Mouse (Mus musculus) heart, adult 11 months (tissue): ENCODE measurements at regions not wholly inside any gene's neighbourhood (a gene's known extent, or its start where the extent isn't known, plus 50 kb on each side); places are given as distances from the start of the nearest gene placed in this dataset.

ENCODE experiments used
- DNase-seq: peaks from one replicate; pipeline ENCODE4 v3.0.0; 2022

- no peak for DNase-seq
Measured at GRCm38 (mm10) chr2:123506162-123506561, 583.6 kb upstream of the Sema6d start.

GRCm38 (mm10) chr2:123507095-123507494, 582.7 kb upstream of the Sema6d start:
- no peak for DNase-seq

GRCm38 (mm10) chr2:123528915-123529314, 560.9 kb upstream of the Sema6d start:
- no peak for DNase-seq

- no peak for DNase-seq
Measured at GRCm38 (mm10) chr2:123532946-123533791, 556.6 kb upstream of the Sema6d start.

GRCm38 (mm10) chr2:123551249-123551850, 538.4 kb upstream of the Sema6d start:
- no peak for DNase-seq

GRCm38 (mm10) chr2:123558123-123558650, 531.6 kb upstream of the Sema6d start:
- DNase-seq, result no peak
